In the genomic region with DNA sequence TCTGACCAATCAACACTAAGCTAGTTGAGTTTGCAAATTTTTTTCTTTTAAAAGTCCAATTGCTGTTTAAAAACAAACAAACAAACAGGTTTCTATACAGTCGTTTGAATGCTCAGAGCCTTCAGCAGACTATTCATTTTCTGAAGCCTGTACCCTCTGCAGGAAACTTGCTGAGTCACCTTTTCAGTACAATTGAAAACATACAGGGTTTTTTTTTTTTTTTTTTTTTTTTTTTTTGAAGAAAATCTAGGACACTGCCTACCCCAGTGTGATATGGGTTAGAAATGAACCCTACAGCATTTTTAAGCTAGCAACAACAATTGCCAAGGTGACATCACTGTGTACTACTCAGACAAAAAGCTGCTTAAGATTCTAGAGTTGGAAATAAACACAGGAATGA, we compare ENCODE assay signal across 17 mouse cellular contexts. TPM values are rescaled to one million over a fixed set of nuclear protein-coding genes. Genes with fewer than 3 reads are reported as not detected.
DNase-seq lines count a peak whose midpoint lies in the region; ATAC-seq and TF ChIP-seq lines count a peak whose summit lies in the region.
"Had no signal": no experiment of that assay in that cellular context is flagged by ENCODE, and none has a peak within 500 bp of the region (broad histone marks: within the 10 kb centered on the region; RNA-seq: fewer than 3 reads in every experiment).

No protein-coding gene starts in this region.

- H3K4me3 ChIP-seq in liver, embryonic 11.5 days (ENCODE audit: low read depth, low read length) = no peak overlapping the region
- no peak overlapping the region for H3K4me3 ChIP-seq in liver, postnatal 0 days (ENCODE audit: low read depth, low read length)
- H3K4me3 ChIP-seq in CH12.LX (replicated peaks in 1 of 3; ENCODE audit: low read depth in 2 of 3, low read length in 2 of 3, poor library complexity in 1 of 3) = no peak overlapping the region
- H3K4me3 ChIP-seq: forebrain, embryonic 10.5 days; hindbrain, embryonic 10.5 days; midbrain, embryonic 15.5 days; stomach, embryonic 15.5 days had no signal

- no peaks in the 10 kb centered on the region for H3K9me3 ChIP-seq in liver, embryonic 11.5 days (ENCODE audit: control insufficient read depth, low read length)
- no peaks in the 10 kb centered on the region for H3K9me3 ChIP-seq in liver, postnatal 0 days (ENCODE audit: low read length)
- H3K9me3 ChIP-seq in CH12.LX (replicated peaks; ENCODE audit: low read length) = no peaks in the 10 kb centered on the region
- H3K9me3 ChIP-seq: forebrain, embryonic 10.5 days; hindbrain, embryonic 10.5 days; midbrain, embryonic 15.5 days; stomach, embryonic 15.5 days had no signal

- no peak for TF ChIP-seq RAD21 in CH12.LX (IDR thresholded peaks at IDR 0.05; ENCODE audit: low read depth, low read length)

- H3K27me3 ChIP-seq in liver, embryonic 11.5 days (replicated peaks; ENCODE audit: control insufficient read depth, insufficient read depth, low read length) = no peaks in the 10 kb centered on the region
- H3K27me3 ChIP-seq in liver, postnatal 0 days (ENCODE audit: insufficient read depth, low read length) = no peaks in the 10 kb centered on the region
- H3K27me3 ChIP-seq in CH12.LX (replicated peaks) = no peaks in the 10 kb centered on the region
- H3K27me3 ChIP-seq: midbrain, embryonic 15.5 days; stomach, embryonic 15.5 days had no signal

- no peak for DNase-seq in liver, embryonic 11.5 days (ENCODE audit: low spot score)
- DNase-seq in liver, postnatal 0 days = no peak
- DNase-seq in 416B (ENCODE audit: low read depth) (peak; percentile 58), CH12.LX (ENCODE audit: extremely low read depth) (no peak)
- peak; percentile 34 for DNase-seq in induced T-regulatory cell, adult 2 months (ENCODE audit: low read depth)
- DNase-seq in embryo, embryonic 10 days (ENCODE audit: low spot score) = no peak
- DNase-seq in cerebellum, adult 8-10 months = no peak
- DNase-seq: adrenal gland, postnatal 36 days; cerebellum, postnatal 36 days; kidney, adult 2 months; kidney, postnatal 4 days; lung, postnatal 14 days; thymus, postnatal 14 days had no signal

- WGBS in liver, embryonic 11.5 days = 46% methylated on average over 1 of the region's 1 CpGs
- 10% methylated on average over 1 of the region's 1 CpGs for WGBS in liver, postnatal 0 days (ENCODE audit: insufficient replicate concordance)

- H3K4me1 ChIP-seq in liver, embryonic 11.5 days (replicated peaks; ENCODE audit: control insufficient read depth, insufficient read depth, low read length) = peaks cover 27% of the 10 kb centered on the region
- peaks cover 4% of the 10 kb centered on the region for H3K4me1 ChIP-seq in liver, postnatal 0 days (ENCODE audit: insufficient read depth)
- peaks cover 16 to 30% of the 10 kb centered on the region in 2 experiments for H3K4me1 ChIP-seq in CH12.LX (ENCODE audit: control insufficient read depth in 1 of 2, insufficient read depth in 2 of 2)
- H3K4me1 ChIP-seq: stomach, embryonic 15.5 days had no signal

- H3K27ac ChIP-seq in liver, embryonic 11.5 days (ENCODE audit: low read depth, low read length) = no peak overlapping the region
- no peak overlapping the region for H3K27ac ChIP-seq in liver, postnatal 0 days (ENCODE audit: low read depth)
- H3K27ac ChIP-seq in CH12.LX (ENCODE audit: insufficient read depth, low read depth) = no peak overlapping the region
- H3K27ac ChIP-seq: forebrain, embryonic 10.5 days; hindbrain, embryonic 10.5 days; midbrain, embryonic 15.5 days; stomach, embryonic 15.5 days had no signal

- no peak for TF ChIP-seq POLR2A in CH12.LX (IDR thresholded peaks at IDR 0.05; ENCODE audit: low read depth, low read length)

- dilution Hi-C loops in CH12.LX (cut with MboI; ENCODE audit: extremely low pct_ligation_motif_present, extremely low pct_unique_long_range_greater_than_20kb, low sequenced_read_pairs) = no loop called here

- H3K36me3 ChIP-seq in liver, embryonic 11.5 days (ENCODE audit: control insufficient read depth, insufficient read depth, low read length) = no peaks in the 10 kb centered on the region
- no peaks in the 10 kb centered on the region for H3K36me3 ChIP-seq in liver, postnatal 0 days (replicated peaks; ENCODE audit: insufficient read depth, low read length)
- peaks cover 0 to 3% of the 10 kb centered on the region in 2 experiments for H3K36me3 ChIP-seq in CH12.LX (replicated peaks in 1 of 2; ENCODE audit: control insufficient read depth in 1 of 2, insufficient read depth in 1 of 2, low read length in 1 of 2)
- H3K36me3 ChIP-seq: forebrain, embryonic 10.5 days; hindbrain, embryonic 10.5 days; midbrain, embryonic 15.5 days; stomach, embryonic 15.5 days had no signal

- in situ Hi-C loops in CH12.LX (cut with MboI; ENCODE audit: low pct_ligation_motif_present, low pct_unique_long_range_greater_than_20kb, low sequenced_read_pairs) = no loop called here

- peak; percentile 37; the same call in 1 of the 2 replicates for ATAC-seq in liver, embryonic 11.5 days (replicated peaks; ENCODE audit: low FRiP score)
- ATAC-seq in liver, postnatal 0 days = no peak
- ATAC-seq: midbrain, embryonic 15.5 days had no signal

- no peak for TF ChIP-seq CTCF in liver, postnatal 0 days (IDR thresholded peaks at IDR 0.05; ENCODE audit: low read depth)
- no peak for TF ChIP-seq CTCF in CH12.LX (conservative IDR thresholded peaks at IDR 0.05 in 1 of 2, IDR thresholded peaks at IDR 0.05 in 1 of 2; ENCODE audit: low read depth in 2 of 2, low read length in 2 of 2)

- H3K9ac ChIP-seq in liver, embryonic 11.5 days (ENCODE audit: low read depth, low read length) = no peak overlapping the region
- H3K9ac ChIP-seq in liver, postnatal 0 days (replicated peaks) = no peak overlapping the region
- no peak overlapping the region for H3K9ac ChIP-seq in CH12.LX (ENCODE audit: insufficient read depth, low read depth)
- H3K9ac ChIP-seq: midbrain, embryonic 15.5 days; stomach, embryonic 15.5 days had no signal

- H3K4me2 ChIP-seq in liver, embryonic 11.5 days = no peak overlapping the region
- no peak overlapping the region for H3K4me2 ChIP-seq in liver, postnatal 0 days (ENCODE audit: low read depth, low read length)
- no peak overlapping the region for H3K4me2 ChIP-seq in CH12.LX (ENCODE audit: insufficient read depth, low read depth, poor library complexity, severe bottlenecking)
- H3K4me2 ChIP-seq: midbrain, embryonic 15.5 days; stomach, embryonic 15.5 days had no signal

- no peak for TF ChIP-seq EP300 in liver, postnatal 0 days (IDR thresholded peaks at IDR 0.05; ENCODE audit: low read depth)
- TF ChIP-seq EP300 in CH12.LX (IDR thresholded peaks at IDR 0.05; ENCODE audit: low read length) = no peak

- H3K79me2 ChIP-seq in CH12.LX (replicated peaks; ENCODE audit: control insufficient read depth, extremely low read depth, insufficient read depth, poor library complexity, severe bottlenecking) = no peaks in the 10 kb centered on the region

TF ChIP-seq in CH12.LX, 34 proteins besides CTCF, POLR2A, EP300 and RAD21:
- no peak for TF ChIP-seq RCOR1 (conservative IDR thresholded peaks at IDR 0.05; ENCODE audit: low read depth, low read length)
- TF ChIP-seq MAFK (IDR thresholded peaks at IDR 0.05; ENCODE audit: insufficient replicate concordance, low read length) = peak; percentile 91
- peak; percentile 93 for TF ChIP-seq ZNF384 (IDR thresholded peaks at IDR 0.05; ENCODE audit: low read depth, low read length)
TF ChIP-seq in CH12.LX: peak in this region for 2.

RNA-seq across cellular contexts. Expression of gene Cfap97, which starts 7.6 kb away (rescaled TPM):
- polyA plus RNA-seq in liver, embryonic 11.5 days (2014; fragmentation: Nextera tagmentation; extraction: Ambion mirVana) = 16.2 and 18.0 TPM in 2 replicates
- polyA plus RNA-seq in liver, postnatal 0 days (2015; fragmentation: Nextera tagmentation; extraction: Ambion mirVana) = 8.4 and 9.2 TPM in 2 replicates
- 10.7 and 11.8 TPM in 2 replicates for total RNA-seq in CH12.LX (2012; rRNA removed)
- 19.7 and 20.9 TPM in 2 replicates for total RNA-seq in CH12.LX (2014; rRNA removed)
- 11.2 and 14.4 TPM in 2 replicates for polyA plus RNA-seq in CH12.LX (2012; ENCODE audit: insufficient read length, low read depth)

RNA-seq across cellular contexts. Expression of gene Snx25, which starts 8.0 kb away (rescaled TPM):
- 7.0 and 10.6 TPM in 2 replicates for polyA plus RNA-seq in liver, embryonic 11.5 days (2014; fragmentation: Nextera tagmentation; extraction: Ambion mirVana)
- 3.7 and 4.2 TPM in 2 replicates for polyA plus RNA-seq in liver, postnatal 0 days (2015; fragmentation: Nextera tagmentation; extraction: Ambion mirVana)
- total RNA-seq in CH12.LX (2012; rRNA removed) (13.4 and 14.3 TPM in 2 replicates), CH12.LX (2014; rRNA removed) (22.2 and 24.9 TPM in 2 replicates)
- polyA plus RNA-seq in CH12.LX (2012; ENCODE audit: insufficient read length, low read depth) = 6.9 and 7.2 TPM in 2 replicates

Comparison
In these comparisons a context has a peak if more than half of its experiments do, and no peak if none do; other contexts are left out.
1. DNase-seq: peak in 416B (single experiment) and induced T-regulatory cell, adult 2 months (single experiment); none in liver, embryonic 11.5 days (single experiment), liver, postnatal 0 days (single experiment), CH12.LX (single experiment), embryo, embryonic 10 days (single experiment) and cerebellum, adult 8-10 months (single experiment).